Mouse (Mus musculus) testis, adult 2 months (tissue): ENCODE data around the gene 4931422A03Rik.

Source experiments
- CTCF ChIP-seq: fragments of 200-500 bp; IDR thresholded peaks from 2 replicates; pipeline ENCODE4 v1.5.1; 2012; ENCODE audit warnings: low read depth, mild to moderate bottlenecking, inconsistent platforms, low read length, moderate library complexity; ENCODE audit not compliant: control insufficient read depth, insufficient read depth, insufficient replicate concordance
- POLR2A ChIP-seq: fragments of 200-500 bp; IDR thresholded peaks from 2 replicates; pipeline ENCODE4 v1.6.1; 2012; ENCODE audit warnings: low read depth, mild to moderate bottlenecking, inconsistent platforms, low read length, moderate library complexity; ENCODE audit not compliant: control insufficient read depth

GRCm38 (mm10) chr2:103968919-103969436 is 59.2 kb downstream of the 4931422A03Rik start:
- TF ChIP-seq CTCF (no peak), POLR2A (no peak)
